Mouse (Mus musculus): Measurements from ENCODE around the gene Rabgef1.

Gene Rabgef1

GRCm38 (mm10) chr5:130173012-130173411 is 1.4 kb downstream of the Rabgef1 start:
- no peak for DNase-seq

GRCm38 (mm10) chr5:130177871-130178270 is 6.3 kb downstream of the Rabgef1 start:
- peak; percentile 52 to 74 for DNase-seq

GRCm38 (mm10) chr5:130180362-130180761 is 8.8 kb downstream of the Rabgef1 start:
- no peak for DNase-seq

GRCm38 (mm10) chr5:130181740-130182540 is 10.3 kb downstream of the Rabgef1 start:
- DNase-seq = no peak

GRCm38 (mm10) chr5:130182541-130182821 is 10.9 kb downstream of the Rabgef1 start:
- DNase-seq = no peak

GRCm38 (mm10) chr5:130184193-130184856 is 12.7 kb downstream of the Rabgef1 start:
- DNase-seq = no peak

- no peak for DNase-seq
These were observed 13.7 kb downstream of the Rabgef1 start for GRCm38 (mm10) chr5:130185312-130185711.

- peak in 1 of 2 experiments; percentile 51 for DNase-seq
These were observed 15.8 kb downstream of the Rabgef1 start for GRCm38 (mm10) chr5:130187383-130187782.

GRCm38 (mm10) chr5:130190909-130191308 is 19.3 kb downstream of the Rabgef1 start:
- no peak for DNase-seq

- DNase-seq = no peak
These were observed 20.3 kb downstream of the Rabgef1 start for GRCm38 (mm10) chr5:130191865-130192264.

- peak; percentile 73 to 81 for DNase-seq
These were observed 20.9 kb downstream of the Rabgef1 start for GRCm38 (mm10) chr5:130192356-130192944.

- DNase-seq = no peak
These were observed 22.2 kb downstream of the Rabgef1 start for GRCm38 (mm10) chr5:130193760-130194159.

GRCm38 (mm10) chr5:130196307-130196706 is 24.7 kb downstream of the Rabgef1 start:
- DNase-seq = no peak

- no peak for DNase-seq
These were observed 25.9 kb downstream of the Rabgef1 start for GRCm38 (mm10) chr5:130197454-130197853.

GRCm38 (mm10) chr5:130197981-130198380 is 26.4 kb downstream of the Rabgef1 start:
- no peak for DNase-seq

- peak; percentile 79 to 87 for DNase-seq
These were observed 28.8 kb downstream of the Rabgef1 start for GRCm38 (mm10) chr5:130200233-130201029.

- no peak for DNase-seq
These were observed 32.4 kb downstream of the Rabgef1 start for GRCm38 (mm10) chr5:130203948-130204347.

GRCm38 (mm10) chr5:130204560-130204959 is 33.0 kb downstream of the Rabgef1 start:
- DNase-seq = no peak

- DNase-seq = no peak
These were observed 33.9 kb downstream of the Rabgef1 start for GRCm38 (mm10) chr5:130205441-130206023.

GRCm38 (mm10) chr5:130207299-130207698 is 35.7 kb downstream of the Rabgef1 start:
- DNase-seq = peak; percentile 61 to 79

- DNase-seq = peak in 1 of 2 experiments; percentile 48
These were observed 41.4 kb downstream of the Rabgef1 start for GRCm38 (mm10) chr5:130212956-130213355.

GRCm38 (mm10) chr5:130216781-130217180 is 45.2 kb downstream of the Rabgef1 start, which contains the start of gene Tmem248:
Gene Tmem248, plus strand, starts transcription at chr5:130217081.
- no peak for DNase-seq

- peak; percentile 37 to 60 for DNase-seq
These were observed 45.8 kb downstream of the Rabgef1 start for GRCm38 (mm10) chr5:130217406-130217805.
